Mouse (Mus musculus) CD4-positive, CD25-positive, alpha-beta regulatory T cell, adult 4 months (primary cell): ENCODE results near the gene Teddm1a. TPM values are rescaled to one million over a fixed set of nuclear protein-coding genes. Genes with fewer than 3 reads are reported as not detected.
"Not testable (repeated sequence)": the region's sequence is repeated elsewhere in the genome, so short reads cannot be mapped to it uniquely, and the experiment has no call there.

ENCODE experiments used
- ATAC-seq: one replicate; pipeline ENCODE4 v1.8.0; 2017
- polyA plus RNA-seq, 2 experiments: library from polyadenylated mRNA; unstranded; fragments of 100-300 nt; shearing (Covaris generic); gene quantifications; one replicate each; pipeline ENCODE4 v1.2.1; 2017

The Teddm1a gene
- under 1 TPM in 1 of 2 experiments, not detected in 1; 0.48 TPM for polyA plus RNA-seq

DNA sequence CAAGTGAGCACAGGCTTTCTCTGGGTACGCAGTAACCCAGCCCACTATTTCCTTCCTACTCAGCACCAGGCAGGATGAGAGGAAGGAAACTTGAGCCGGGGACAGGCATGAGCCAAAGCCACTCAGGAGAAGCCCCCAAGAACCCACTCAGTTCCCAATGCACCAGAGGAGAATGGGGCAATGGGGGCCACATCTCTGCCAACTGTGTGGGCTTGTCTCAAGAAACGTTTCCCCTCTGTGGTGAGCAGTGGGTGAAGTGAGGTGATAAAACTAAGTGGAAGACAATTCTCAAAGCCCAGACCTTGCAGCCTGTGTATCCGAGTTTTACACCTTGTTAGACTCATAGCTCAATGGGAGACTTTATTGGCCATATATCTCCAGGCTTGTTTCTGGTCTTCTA, at the start of gene Teddm1a:
Teddm1a (plus strand) TSS at position 301 of the 400 bp plus-strand sequence.
- ATAC-seq: no peak

- no peak for ATAC-seq
Measured at GRCm38 (mm10) chr1:153842121-153842740, 49.3 kb upstream of the Teddm1a start.

DNA sequence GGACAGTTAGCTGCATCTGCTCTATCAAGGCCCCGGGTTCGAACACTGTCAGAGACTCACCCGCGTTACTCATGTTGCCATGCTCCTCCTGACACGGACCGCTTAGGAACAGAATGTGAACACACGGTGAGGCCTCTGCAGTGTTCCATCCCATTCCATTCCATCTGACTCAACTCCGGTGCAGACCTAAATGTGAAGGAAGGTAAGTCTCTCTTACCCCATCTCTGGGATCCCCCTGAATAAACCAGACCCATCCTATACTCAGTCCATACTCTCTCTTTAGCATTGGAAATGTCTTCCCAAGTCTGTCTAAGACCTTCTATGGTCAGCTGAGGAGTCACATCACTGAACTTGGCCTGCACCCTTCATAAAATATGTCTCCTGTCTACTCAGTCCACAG, 47.5 kb upstream of the Teddm1a start, which contains the start of gene Rgsl1:
Rgsl1 (minus strand) TSS at position 101 of the 400 bp plus-strand sequence.
- ATAC-seq: no peak

DNA sequence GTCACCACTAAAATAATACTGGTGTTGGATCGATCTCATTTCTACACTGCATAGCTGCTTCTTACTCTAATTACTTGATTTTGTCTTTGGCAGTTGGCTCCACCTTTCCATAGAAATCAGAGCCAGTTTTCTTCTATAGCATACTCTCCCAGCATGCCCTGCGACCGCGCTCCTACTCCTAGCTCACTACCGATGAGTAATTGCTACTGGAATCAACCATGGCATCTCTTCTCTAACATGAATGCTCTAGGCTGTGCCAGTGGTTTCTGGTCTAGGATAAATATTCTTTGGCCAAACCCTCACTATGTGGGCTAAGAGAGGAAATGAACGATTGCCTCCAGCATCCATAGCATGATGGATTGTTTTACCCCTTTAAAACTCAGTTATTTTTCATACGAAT, 45.1 kb upstream of the Teddm1a start:
- ATAC-seq: no peak

GRCm38 (mm10) chr1:153846867-153847266, 44.7 kb upstream of the Teddm1a start:
- ATAC-seq: peak; percentile 85

DNA sequence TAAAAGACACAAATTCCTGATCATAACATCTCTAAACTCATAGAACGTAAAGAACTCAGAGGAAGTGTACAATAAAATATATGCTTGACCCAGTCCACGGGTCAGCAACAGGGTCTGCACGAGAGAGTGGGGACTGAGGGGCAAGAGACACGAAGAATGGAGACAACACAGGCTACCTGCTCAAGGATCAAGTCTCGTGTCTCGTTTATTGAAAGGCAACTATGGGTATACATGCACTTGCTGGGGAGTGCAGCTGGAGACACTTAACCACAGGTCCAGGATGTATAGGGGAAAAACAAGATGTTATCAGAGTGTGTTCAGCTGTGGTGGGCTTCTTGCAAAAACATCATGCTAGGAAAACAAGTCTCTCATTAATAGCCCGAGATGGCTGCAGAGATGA, 38.8 kb upstream of the Teddm1a start:
- ATAC-seq: not testable (repeated sequence)

DNA sequence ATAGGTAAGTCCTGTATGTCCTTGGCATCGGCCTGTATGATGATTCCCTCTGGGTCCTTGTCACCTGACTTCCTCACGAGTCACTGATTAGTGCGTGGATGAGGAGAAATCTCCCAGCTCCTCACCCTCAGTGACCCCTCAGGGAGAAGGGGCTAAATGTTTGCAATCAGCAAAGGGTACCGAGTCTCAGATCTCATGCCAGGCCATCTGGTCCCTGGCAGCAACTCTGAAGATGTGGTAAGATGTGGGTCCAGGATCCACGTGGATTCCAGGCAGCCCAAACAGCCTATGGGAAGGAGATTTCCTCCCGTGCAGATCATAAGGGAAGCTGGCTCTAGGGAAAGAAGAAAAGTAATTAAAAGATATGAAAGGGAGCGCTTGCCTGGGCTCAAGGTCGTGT, 35.6 kb upstream of the Teddm1a start:
- ATAC-seq: no peak

DNA sequence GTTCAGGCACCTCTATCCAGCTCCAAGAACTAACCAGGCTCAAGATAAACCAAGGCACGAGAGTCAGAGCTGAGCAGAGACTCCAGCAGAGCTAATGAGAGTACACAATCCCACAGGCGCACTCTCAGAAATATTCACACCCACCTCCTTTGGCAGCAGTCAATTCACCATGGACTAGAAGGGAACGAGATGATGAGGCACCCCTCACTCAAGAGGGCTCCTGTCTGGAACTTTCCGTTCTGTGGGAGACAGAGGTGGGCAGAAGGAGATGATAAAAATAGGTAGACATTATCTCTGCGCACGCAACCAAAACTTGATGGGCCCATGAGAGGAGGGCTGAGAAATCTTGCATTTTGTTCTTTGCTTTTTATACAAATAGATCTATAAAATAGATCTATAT, 17.5 kb upstream of the Teddm1a start, which contains the start of gene Teddm1b:
Teddm1b (plus strand) TSS at position 301 of the 400 bp plus-strand sequence.
- no peak for ATAC-seq

GRCm38 (mm10) chr1:153880391-153880790, 11.2 kb upstream of the Teddm1a start:
- ATAC-seq: not testable (repeated sequence)

DNA sequence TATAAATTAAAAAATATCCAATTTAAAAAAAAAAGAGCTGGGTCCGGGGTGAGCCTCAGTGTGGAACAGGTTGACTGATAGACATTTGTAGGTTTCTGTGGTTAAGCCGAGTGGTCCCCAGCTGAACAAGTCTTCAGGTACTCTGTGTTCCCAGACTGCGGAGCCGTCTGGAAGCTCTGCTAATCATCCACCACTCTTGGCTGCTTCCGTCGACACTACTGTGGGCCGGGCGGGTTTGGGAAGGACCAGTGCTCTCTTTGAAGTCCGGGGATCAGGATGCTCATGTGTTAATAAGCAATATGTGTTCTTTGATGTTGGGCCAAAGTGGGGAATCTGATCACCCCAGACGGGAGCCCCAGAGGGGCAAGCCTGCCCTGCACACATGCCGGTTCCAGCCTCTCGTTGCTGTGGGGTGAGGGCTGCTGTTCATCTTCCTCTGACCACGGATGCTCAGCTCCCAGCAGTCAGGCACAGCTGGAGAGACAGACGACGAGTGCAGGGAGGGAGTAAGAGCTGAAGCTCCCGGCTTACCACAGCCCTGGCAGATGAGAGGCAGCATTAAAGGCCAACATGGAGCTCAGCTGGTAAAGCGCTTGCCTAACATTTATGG, 5.4 kb upstream of the Teddm1a start:
- no peak for ATAC-seq

DNA sequence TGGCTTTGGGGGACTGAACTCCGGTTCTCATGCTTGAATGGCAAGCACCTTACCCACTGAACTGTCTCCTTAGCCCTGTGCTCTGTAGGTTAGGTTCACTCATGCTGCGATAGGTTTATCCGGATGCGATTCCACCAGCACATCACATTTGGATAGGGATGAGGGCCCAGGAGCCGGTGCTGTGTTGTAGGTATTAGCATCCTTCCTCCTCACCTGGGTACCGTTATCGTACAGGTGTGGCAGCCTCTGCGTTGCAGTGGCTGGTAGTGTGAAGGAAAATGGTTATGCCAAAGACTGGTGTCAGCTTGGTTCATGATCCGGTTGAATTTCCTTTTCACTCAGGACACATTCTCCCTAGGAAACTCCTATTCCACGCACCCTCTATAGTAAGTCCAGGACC, 1.4 kb upstream of the Teddm1a start:
- ATAC-seq: no peak

DNA sequence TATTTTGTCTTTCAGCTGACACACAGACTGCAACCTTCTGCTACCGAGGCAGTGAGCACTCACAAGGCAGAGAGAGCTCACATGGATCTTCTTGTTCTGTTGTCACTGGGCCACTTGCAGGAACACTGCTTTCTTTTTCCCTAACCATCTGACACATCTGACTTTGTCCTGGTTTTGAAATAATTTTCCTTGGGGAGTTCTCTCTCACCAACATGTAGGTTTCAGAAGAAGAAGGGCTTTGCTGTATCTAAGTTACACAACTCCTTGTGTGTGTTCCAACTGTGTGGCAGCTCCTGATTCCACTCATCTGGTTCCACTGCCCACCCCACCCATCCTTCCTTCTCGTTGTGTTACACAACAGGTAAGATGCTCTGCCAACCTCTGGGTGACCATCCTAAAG, 2.2 kb downstream of the Teddm1a start:
- no peak for ATAC-seq

GRCm38 (mm10) chr1:153894201-153894893, 2.8 kb downstream of the Teddm1a start:
- no peak for ATAC-seq

DNA sequence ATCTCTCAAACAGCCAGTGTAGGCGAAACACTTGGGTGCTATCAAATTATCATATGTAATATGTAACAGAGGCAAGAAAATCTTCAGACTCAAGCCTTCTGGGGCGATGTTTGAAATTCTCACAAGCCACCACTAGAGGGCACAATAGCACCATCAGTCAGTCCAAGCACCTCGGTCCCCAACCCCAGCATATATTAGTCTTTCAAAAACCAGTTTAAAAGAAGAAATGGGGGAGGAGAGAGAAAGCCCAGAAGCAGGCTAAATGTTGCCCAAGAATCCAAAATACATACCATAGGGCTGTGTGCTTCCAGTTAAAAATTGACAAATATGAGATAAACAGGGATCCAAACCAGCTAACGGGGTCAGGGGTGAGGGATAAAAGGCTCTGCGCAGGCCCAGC, 3.4 kb downstream of the Teddm1a start:
- ATAC-seq: no peak

GRCm38 (mm10) chr1:153897196-153897595, 5.7 kb downstream of the Teddm1a start:
- ATAC-seq: no peak

DNA sequence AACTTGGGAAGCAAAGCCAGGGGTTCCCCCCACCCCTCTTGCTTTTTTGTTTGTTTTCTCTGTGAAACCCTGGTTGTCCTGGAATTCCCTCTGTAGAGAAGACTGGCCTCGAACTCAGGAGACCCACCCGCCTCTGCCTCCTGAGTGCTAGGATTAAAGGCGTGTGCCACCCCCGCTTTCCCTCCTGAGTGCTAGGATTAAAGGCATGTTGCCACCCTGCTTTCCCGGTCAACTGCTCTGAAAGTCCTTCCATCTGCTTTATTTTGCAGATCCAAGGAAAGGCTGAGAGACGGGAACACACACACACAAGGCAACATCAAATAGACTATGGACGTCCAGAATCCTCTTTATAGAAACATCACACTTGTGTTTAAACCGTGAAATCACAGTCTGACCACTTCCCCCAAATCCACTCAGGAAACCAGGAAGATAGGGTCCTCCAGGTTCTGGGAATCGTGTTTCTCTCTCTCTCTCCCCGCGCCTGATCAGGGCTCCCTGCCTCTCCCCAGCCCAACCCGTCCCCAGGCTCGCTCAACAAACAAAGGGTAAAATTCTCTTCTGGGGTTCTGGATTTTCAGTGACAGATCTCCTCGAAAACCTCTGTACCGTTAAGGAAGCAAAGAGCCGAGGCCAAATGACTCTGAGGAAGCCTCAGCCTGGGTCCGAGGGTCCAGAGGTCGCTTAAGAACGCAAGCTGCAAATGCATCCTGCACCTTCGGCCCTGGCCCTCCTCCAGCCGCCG, 7.6 kb downstream of the Teddm1a start:
- no peak for ATAC-seq

DNA sequence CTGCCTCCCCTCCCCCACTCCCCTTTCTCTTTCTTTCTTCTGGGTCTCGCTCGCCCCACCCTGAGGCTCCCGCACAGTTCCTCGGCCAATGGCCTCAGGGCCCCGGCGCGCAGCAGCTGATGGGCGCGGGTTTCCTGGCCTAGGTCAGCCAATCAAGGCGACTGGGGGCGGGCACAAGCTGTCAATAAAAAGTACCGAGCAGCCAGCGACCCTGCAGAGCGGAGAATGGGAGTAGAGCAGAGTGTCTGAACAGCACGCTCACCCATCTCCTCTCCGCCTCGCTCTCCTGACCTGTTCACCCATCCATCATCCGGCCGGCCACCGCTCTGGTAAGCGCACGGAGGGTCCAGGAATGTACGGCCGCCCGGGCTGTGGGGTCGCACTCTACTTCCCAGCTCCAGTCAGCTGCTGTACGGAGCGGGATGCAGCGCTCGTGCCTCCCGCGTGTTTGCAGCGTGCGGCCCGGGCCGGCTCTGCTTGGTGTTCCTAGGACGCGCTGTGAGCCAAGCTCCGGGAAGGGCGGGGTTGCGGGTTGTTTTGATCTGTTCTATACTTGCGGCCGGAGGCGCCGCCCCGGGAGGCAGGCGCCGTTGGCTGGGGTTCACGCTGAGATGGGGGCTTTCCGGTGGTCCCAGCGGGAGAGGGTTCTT, 8.3 kb downstream of the Teddm1a start, which contains the start of the genes Glul and Teddm2:
Glul (plus strand) TSS at position 214 of the 650 bp plus-strand sequence.
Teddm2 (minus strand) TSS at position 498 of the 650 bp plus-strand sequence.
- ATAC-seq: peak; percentile 93

GRCm38 (mm10) chr1:153900381-153900780, 8.8 kb downstream of the Teddm1a start:
- peak; percentile 8 for ATAC-seq

DNA sequence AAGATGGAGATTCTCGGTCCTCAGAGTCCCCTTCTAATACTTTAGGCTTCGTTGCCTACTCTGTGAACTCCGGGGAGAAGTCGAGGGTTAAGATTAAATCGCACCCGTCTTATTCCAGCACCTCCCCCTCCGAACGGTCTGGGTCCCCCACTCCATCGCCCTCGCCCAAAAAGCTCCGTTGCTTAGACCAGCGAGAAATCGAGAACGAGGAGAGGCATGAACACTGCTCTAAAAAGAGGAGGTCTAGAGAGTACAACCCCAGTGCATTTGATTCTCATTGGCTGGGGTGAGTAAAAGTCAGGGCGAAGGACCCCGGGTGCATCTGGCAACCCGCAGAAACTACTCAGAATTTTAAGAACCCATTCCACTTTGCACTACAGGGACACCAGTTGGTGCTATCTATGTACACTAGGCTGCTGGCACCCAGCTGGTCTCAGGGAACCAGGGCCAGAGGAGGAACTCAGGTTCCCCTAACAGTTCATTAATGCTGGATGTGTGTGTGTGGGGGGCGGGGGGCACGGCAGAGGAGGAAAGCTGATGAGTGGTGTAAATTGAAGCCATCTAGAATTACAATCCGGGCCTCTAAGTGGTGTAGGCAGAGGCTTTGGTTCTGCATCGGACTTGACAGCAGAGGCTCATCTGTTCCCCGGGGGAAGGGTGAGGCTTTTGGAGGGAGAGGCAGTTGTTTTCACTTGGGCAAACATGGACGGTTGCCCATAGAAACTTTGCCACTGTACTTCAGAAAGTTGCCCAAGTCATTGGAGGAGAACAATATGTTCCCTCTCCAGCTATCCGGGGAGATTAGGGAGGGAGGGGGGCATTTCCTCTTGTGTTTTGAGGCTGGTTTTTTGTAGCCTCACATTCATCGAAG, 9.6 kb downstream of the Teddm1a start:
- ATAC-seq: no peak

DNA sequence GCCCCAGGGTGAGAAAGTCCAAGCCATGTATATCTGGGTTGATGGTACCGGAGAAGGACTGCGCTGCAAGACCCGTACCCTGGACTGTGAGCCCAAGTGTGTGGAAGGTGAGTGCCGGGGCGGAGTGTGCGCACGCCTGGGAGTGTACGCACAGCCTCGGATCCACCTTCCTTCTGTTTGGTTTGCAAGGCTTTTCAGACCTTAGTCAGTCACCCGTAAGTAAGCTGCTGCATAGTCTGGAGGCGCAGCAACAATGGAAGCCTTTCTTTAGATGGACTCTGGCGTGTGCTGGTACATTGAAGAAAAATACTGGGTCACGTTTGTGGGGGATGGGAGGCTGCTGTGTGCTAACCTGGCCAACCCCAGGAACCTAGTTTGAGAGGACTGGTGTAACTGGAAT, 11.5 kb downstream of the Teddm1a start:
- ATAC-seq: no peak

DNA sequence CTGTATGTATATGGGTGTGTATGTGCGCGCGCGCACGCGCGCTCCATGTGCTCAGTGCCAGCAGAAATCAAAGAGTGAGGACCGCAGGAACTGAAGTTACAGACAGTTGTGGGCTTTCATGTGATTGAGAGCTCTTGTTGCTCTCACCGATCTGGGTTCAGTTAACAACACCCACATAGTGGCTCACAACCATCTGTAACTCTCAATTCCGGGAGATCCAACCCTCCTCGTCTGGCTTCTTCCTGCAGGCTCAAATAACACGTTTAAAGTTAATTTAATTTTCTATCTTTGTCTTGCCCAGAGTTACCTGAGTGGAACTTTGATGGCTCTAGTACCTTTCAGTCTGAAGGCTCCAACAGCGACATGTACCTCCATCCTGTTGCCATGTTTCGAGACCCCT, 12.7 kb downstream of the Teddm1a start:
- no peak for ATAC-seq
